Comparison of ENCODE assay signal across 27 mouse cellular contexts in the genomic region with DNA sequence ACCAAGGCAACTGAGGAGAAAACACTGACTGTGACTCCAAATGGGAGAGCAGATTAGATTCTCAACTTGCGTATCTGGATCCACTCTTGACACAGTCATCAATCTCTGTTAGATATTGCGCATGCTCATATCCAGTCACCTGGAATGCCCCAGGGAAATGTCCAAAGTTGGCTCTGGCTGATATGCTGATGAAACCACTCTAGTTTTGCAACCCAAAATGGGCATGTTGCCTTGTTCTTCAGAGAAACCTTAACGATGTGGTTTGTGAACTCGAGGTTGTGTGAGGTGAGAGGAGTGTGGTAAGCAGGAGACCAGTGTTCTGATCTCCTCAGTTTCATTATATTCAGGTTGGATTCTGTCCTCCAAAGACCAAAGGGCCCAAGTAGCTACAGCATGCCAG. TPM values are rescaled to one million over a fixed set of nuclear protein-coding genes. Genes with fewer than 3 reads are reported as not detected.
DNase-seq lines count a peak whose midpoint lies in the region; ATAC-seq and TF ChIP-seq lines count a peak whose summit lies in the region.
"Had no signal": no experiment of that assay in that cellular context is flagged by ENCODE, and none has a peak within 500 bp of the region (broad histone marks: within the 10 kb centered on the region; RNA-seq: fewer than 3 reads in every experiment).

No protein-coding gene starts in this region.

- ATAC-seq in granulocyte monocyte progenitor cell, adult 5-6 weeks (replicated peaks; ENCODE audit: poor library complexity, severe bottlenecking): peak; percentile 22; the same call in 1 of the 2 replicates
- ATAC-seq in CD4-positive, CD25-positive, alpha-beta regulatory T cell, adult 4 months: no peak
- ATAC-seq: forebrain, embryonic 16.5 days; hindbrain, embryonic 16.5 days; intestine, postnatal 0 days had no signal

- no peak for TF ChIP-seq CTCF in gastrocnemius, adult 2 months (IDR thresholded peaks at IDR 0.05)

- intact Hi-C loops in gastrocnemius, adult 2 months (cut with DNase I): no loop called here

- H3K27ac ChIP-seq in gastrocnemius, adult 2 months: no peak overlapping the region
- H3K27ac ChIP-seq: embryonic facial prominence, embryonic 12.5 days; kidney, postnatal 0 days; layer of hippocampus, adult 2 months; neural tube, embryonic 15.5 days had no signal

- DNase-seq in gastrocnemius, adult 18-20 months (ENCODE audit: low spot score): peak; percentile 2
- DNase-seq in gastrocnemius, adult 2 months: no peak
- peak; percentile 7 for DNase-seq in lung, postnatal 25 days (ENCODE audit: low spot score)
- no peak for DNase-seq in lung, postnatal 4 days
- peak; percentile 71 for DNase-seq in adrenal gland, postnatal 14 days
- no peak for DNase-seq in retina, embryonic 14.5 days (ENCODE audit: low spot score)
- DNase-seq: cerebellum, adult 9-10 months; heart, postnatal 4 days; layer of hippocampus, postnatal 36 days; lung, adult 2 months; midbrain, embryonic 14.5 days; retina, postnatal 1 day; right cerebral cortex, postnatal 4 days; thymus, adult 2 months had no signal

- no peak overlapping the region for H3K4me3 ChIP-seq in gastrocnemius, adult 2 months
- H3K4me3 ChIP-seq: embryonic facial prominence, embryonic 12.5 days; erythroblast, embryonic 14.5 days; heart, embryonic 12.5 days; layer of hippocampus, adult 2 months; myocyte; neural tube, embryonic 15.5 days had no signal

RNA-seq across cellular contexts. Expression of a gene that starts 38.8 kb away (rescaled TPM):
- 10 to 100 TPM; 24.9 to 27.5 TPM for total RNA-seq in gastrocnemius, adult 18-20 months (2021)
- total RNA-seq in gastrocnemius, adult 2 months (2021): 10 to 100 TPM; 18.4 to 37.6 TPM
- 77.9 and 82.2 TPM in 2 replicates for total RNA-seq in adrenal gland, postnatal 14 days (2021)
- total RNA-seq in granulocyte monocyte progenitor cell, adult 5-6 weeks (2014; fragmentation: Nextera tagmentation): 21.4 and 27.0 TPM in 2 replicates
- 14.1 and 18.5 TPM in 2 replicates for total RNA-seq in granulocyte monocyte progenitor cell, adult 5-6 weeks (2017)
- polyA plus RNA-seq in CD4-positive, CD25-positive, alpha-beta regulatory T cell, adult 4 months (2017; shearing (Covaris generic)): 10 to 100 TPM; 18.7 to 19.1 TPM
- polyA plus RNA-seq: G1E, myocyte had no signal

Comparison
In these comparisons a context has a peak if more than half of its experiments do, and no peak if none do; other contexts are left out.
1. DNase-seq: peak in gastrocnemius, adult 18-20 months (single experiment), lung, postnatal 25 days (single experiment) and adrenal gland, postnatal 14 days (single experiment); none in gastrocnemius, adult 2 months (single experiment), lung, postnatal 4 days (0 of 2) and retina, embryonic 14.5 days (single experiment).